Mouse (Mus musculus) myocyte (in vitro differentiated cells): Measurements from ENCODE around the gene Btn1a1. TPM values are rescaled to one million over a fixed set of nuclear protein-coding genes. Genes with fewer than 3 reads are reported as not detected.
A peak's percentile ranks its signal among the peaks of the same experiment; 100 is the strongest.

Experiments used
- H3K27me3 ChIP-seq: one replicate; pipeline ENCODE4 v1.6.1; 2011; ENCODE audit not compliant: control insufficient read depth, insufficient read depth, insufficient read length
- H3K36me3 ChIP-seq: one replicate; pipeline ENCODE4 v1.6.1; 2011; ENCODE audit not compliant: control insufficient read depth, insufficient read depth
- H3K4me2 ChIP-seq: one replicate; pipeline ENCODE4 v1.6.1; 2011; ENCODE audit warnings: low read depth, control low read depth
- H3K4me3 ChIP-seq: one replicate; pipeline ENCODE4 v1.5.1; 2011; ENCODE audit warnings: mild to moderate bottlenecking, control low read depth, moderate library complexity
- H3K79me2 ChIP-seq: one replicate; pipeline ENCODE4 v1.6.1; 2011; ENCODE audit not compliant: control insufficient read depth, insufficient read depth
- H3ac ChIP-seq: one replicate; pipeline ENCODE4 v1.6.1; 2011; ENCODE audit not compliant: control insufficient read depth, insufficient read length
- CEBPB ChIP-seq: IDR thresholded peaks from 2 replicates; pipeline ENCODE4 v1.6.1; 2011; ENCODE audit warnings: mild to moderate bottlenecking, moderate library complexity; ENCODE audit not compliant: poor library complexity, insufficient read depth, severe bottlenecking
- E2F4 ChIP-seq: IDR thresholded peaks from one replicate; pipeline ENCODE4 v1.6.1; 2011; ENCODE audit warnings: mild to moderate bottlenecking, control low read depth, moderate library complexity; ENCODE audit not compliant: insufficient read depth
- MAX ChIP-seq: IDR thresholded peaks from one replicate; pipeline ENCODE4 v1.6.1; 2011; ENCODE audit warnings: low read depth, mild to moderate bottlenecking, control low read depth
- MYOD1 ChIP-seq, 3 experiments: IDR thresholded peaks; one replicate each; pipeline ENCODE4 v1.6.1; 2011; ENCODE audit warnings: control low read depth in 2 of 3, low read depth in 2 of 3, mild to moderate bottlenecking in 2 of 3, moderate library complexity in 1 of 3; ENCODE audit not compliant: insufficient read length in 2 of 3, control insufficient read depth in 1 of 3
- MYOG ChIP-seq, 3 experiments: IDR thresholded peaks; one replicate each; pipeline ENCODE4 v1.6.1; 2011; ENCODE audit warnings: control low read depth in 2 of 3, low read depth in 2 of 3, mild to moderate bottlenecking in 2 of 3; ENCODE audit not compliant: insufficient read length in 2 of 3, control insufficient read depth in 1 of 3, insufficient read depth in 1 of 3
- POLR2A ChIP-seq: IDR thresholded peaks from one replicate; pipeline ENCODE4 v1.6.1; 2011; ENCODE audit warnings: low read depth, mild to moderate bottlenecking, control low read depth, moderate library complexity; ENCODE audit not compliant: insufficient read length
- POLR2AphosphoS2 ChIP-seq: IDR thresholded peaks from one replicate; pipeline ENCODE4 v1.6.1; 2011; ENCODE audit warnings: low read depth, control low read depth; ENCODE audit not compliant: insufficient read length
- REST ChIP-seq: IDR thresholded peaks from one replicate; pipeline ENCODE4 v1.6.1; 2011; ENCODE audit warnings: mild to moderate bottlenecking, control low read depth, moderate library complexity; ENCODE audit not compliant: insufficient read depth, insufficient read length
- SRF ChIP-seq: IDR thresholded peaks from one replicate; pipeline ENCODE4 v1.6.1; 2011; ENCODE audit warnings: low read depth; ENCODE audit not compliant: control insufficient read depth, insufficient read length
- TCF12 ChIP-seq: IDR thresholded peaks from one replicate; pipeline ENCODE4 v1.6.1; 2011; ENCODE audit warnings: mild to moderate bottlenecking, control low read depth; ENCODE audit not compliant: poor library complexity, insufficient read depth, severe bottlenecking
- TCF3 ChIP-seq: IDR thresholded peaks from one replicate; pipeline ENCODE4 v1.6.1; 2011; ENCODE audit warnings: low read depth, control low read depth; ENCODE audit not compliant: insufficient read length
- USF1 ChIP-seq: IDR thresholded peaks from one replicate; pipeline ENCODE4 v1.6.1; 2011; ENCODE audit warnings: low read depth, mild to moderate bottlenecking, control low read depth, moderate library complexity
- polyA plus RNA-seq: library from polyadenylated mRNA; unstranded; fragments of >200 nt; fragmentation: generic; extraction: Trizol; gene quantifications from one replicate; pipeline ENCODE4 v1.2.1, GENCODE M21; 2012; ENCODE audit warnings: missing spikeins

Gene Btn1a1
- polyA plus RNA-seq, 1 experiment = 0.02 TPM

GRCm38 (mm10) chr13:23450398-23450797 lies 15.3 kb downstream of the Btn1a1 start:
- no peak for TF ChIP-seq POLR2AphosphoS2
- no peak for TF ChIP-seq REST
- no peak for TF ChIP-seq E2F4
- no peak for TF ChIP-seq MYOG (IDR thresholded peaks at IDR 0.05; ENCODE audit: control insufficient read depth in 1 of 3, insufficient read depth in 1 of 3, insufficient read length in 2 of 3, low read depth in 2 of 3)
- TF ChIP-seq TCF12 = no peak
- TF ChIP-seq MAX = no peak
- TF ChIP-seq MYOD1 (IDR thresholded peaks at IDR 0.05; ENCODE audit: control insufficient read depth in 1 of 3, insufficient read length in 2 of 3, low read depth in 2 of 3) = no peak
- TF ChIP-seq POLR2A = no peak
- no peak for TF ChIP-seq CEBPB
- no peak for TF ChIP-seq TCF3
- TF ChIP-seq USF1 = no peak
- TF ChIP-seq SRF = no peak
- Histone ChIP-seq H3K4me2 (peak overlapping the region; percentile 84), H3K4me3 (peak overlapping the region; percentile 39), H3K79me2 (no peaks in the 10 kb centered on the region), H3K27me3 (no peaks in the 10 kb centered on the region), H3K36me3 (no peaks in the 10 kb centered on the region), H3ac (no peak overlapping the region)

GRCm38 (mm10) chr13:23449235-23450095 lies 16.2 kb downstream of the Btn1a1 start:
- peak overlapping the region; percentile 84 for H3K4me2 ChIP-seq
- TF ChIP-seq MYOG (IDR thresholded peaks at IDR 0.05; ENCODE audit: control insufficient read depth in 1 of 3, insufficient read depth in 1 of 3, insufficient read length in 2 of 3, low read depth in 2 of 3) = no peak
- no peak for TF ChIP-seq TCF3
- TF ChIP-seq USF1 = no peak
- no peak for TF ChIP-seq MAX
- TF ChIP-seq POLR2A = no peak
- TF ChIP-seq REST = no peak
- TF ChIP-seq SRF = no peak
- no peak for TF ChIP-seq TCF12
- no peak for TF ChIP-seq CEBPB
- no peak for TF ChIP-seq POLR2AphosphoS2
- TF ChIP-seq MYOD1 (IDR thresholded peaks at IDR 0.05; ENCODE audit: control insufficient read depth in 1 of 3, insufficient read length in 2 of 3, low read depth in 2 of 3) = no peak
- no peak for TF ChIP-seq E2F4
- H3K4me3 ChIP-seq = peak overlapping the region; percentile 39

GRCm38 (mm10) chr13:23448758-23449157 lies 16.9 kb downstream of the Btn1a1 start:
- no peaks in the 10 kb centered on the region for H3K36me3 ChIP-seq
- peak overlapping the region; percentile 84 for H3K4me2 ChIP-seq
- H3ac ChIP-seq = no peak overlapping the region
- H3K27me3 ChIP-seq = no peaks in the 10 kb centered on the region
- no peaks in the 10 kb centered on the region for H3K79me2 ChIP-seq
- peak overlapping the region; percentile 39 for H3K4me3 ChIP-seq
- no peak for TF ChIP-seq TCF3
- no peak for TF ChIP-seq POLR2A
- TF ChIP-seq CEBPB = no peak
- no peak for TF ChIP-seq E2F4
- TF ChIP-seq MYOD1 (IDR thresholded peaks at IDR 0.05; ENCODE audit: control insufficient read depth in 1 of 3, insufficient read length in 2 of 3, low read depth in 2 of 3) = no peak
- no peak for TF ChIP-seq MAX
- TF ChIP-seq TCF12 = no peak
- no peak for TF ChIP-seq USF1
- TF ChIP-seq REST = no peak
- no peak for TF ChIP-seq SRF
- TF ChIP-seq MYOG (IDR thresholded peaks at IDR 0.05; ENCODE audit: control insufficient read depth in 1 of 3, insufficient read depth in 1 of 3, insufficient read length in 2 of 3, low read depth in 2 of 3) = no peak
- no peak for TF ChIP-seq POLR2AphosphoS2

More at GRCm38 (mm10) chr13:23449235-23450095, 16.2 kb downstream of the Btn1a1 start:
- Histone ChIP-seq H3K79me2 (no peaks in the 10 kb centered on the region), H3K27me3 (no peaks in the 10 kb centered on the region), H3ac (no peak overlapping the region), H3K36me3 (no peaks in the 10 kb centered on the region)

GRCm38 (mm10) chr13:23446498-23446952 lies 19.2 kb downstream of the Btn1a1 start:
- TF ChIP-seq CEBPB = peak; percentile 57; the same call in 1 of the 2 replicates
- TF ChIP-seq TCF12 = no peak
- no peak for TF ChIP-seq MAX

More at GRCm38 (mm10) chr13:23446498-23446952, 19.2 kb downstream of the Btn1a1 start:
- Histone ChIP-seq H3K36me3 (no peaks in the 10 kb centered on the region), H3K79me2 (no peaks in the 10 kb centered on the region), H3K27me3 (no peaks in the 10 kb centered on the region), H3ac (no peak overlapping the region), H3K4me3 (peak overlapping the region; percentile 67), H3K4me2 (peak overlapping the region; percentile 85)
